Mouse (Mus musculus) liver, embryonic 16.5 days (tissue): ENCODE measurements around the gene Kcnip4. TPM values are rescaled to one million over a fixed set of nuclear protein-coding genes. Genes with fewer than 3 reads are reported as not detected.

Experiments used
- ATAC-seq: fragments of 200-750 bp; cut with Nextera tagmentation; 2 replicates; pipeline ENCODE4 v1.8.0; 2017; ENCODE audit warnings: low read depth, mild to moderate bottlenecking, moderate number of reproducible peaks, moderate library complexity
- H3K27ac ChIP-seq: fragments of 300-500 bp; sonication (generic); 2 replicates; pipeline ENCODE4 v1.5.1; 2014; ENCODE audit warnings: mild to moderate bottlenecking, low read length
- H3K27me3 ChIP-seq: fragments of 300-500 bp; sonication (generic); 2 replicates; pipeline ENCODE4 v1.6.1; 2014; ENCODE audit warnings: low read depth, low read length, mixed read lengths; ENCODE audit not compliant: control insufficient read depth, insufficient read depth
- H3K36me3 ChIP-seq: fragments of 300-500 bp; sonication (generic); 2 replicates; pipeline ENCODE4 v1.6.1; 2014; ENCODE audit warnings: mild to moderate bottlenecking; ENCODE audit not compliant: control insufficient read depth, insufficient read depth
- H3K4me1 ChIP-seq: fragments of 300-500 bp; sonication (generic); 2 replicates; pipeline ENCODE4 v1.6.1; 2014; ENCODE audit warnings: low read depth, low read length, mixed read lengths; ENCODE audit not compliant: control insufficient read depth
- H3K4me2 ChIP-seq: fragments of 300-500 bp; sonication (generic); 2 replicates; pipeline ENCODE4 v1.6.1; 2014; ENCODE audit warnings: low read depth, low read length, mixed read lengths
- H3K4me3 ChIP-seq: fragments of 300-500 bp; sonication (generic); 2 replicates; pipeline ENCODE4 v1.5.1; 2014; ENCODE audit warnings: low read depth, mild to moderate bottlenecking, low read length
- H3K9ac ChIP-seq: fragments of 300-500 bp; sonication (generic); 2 replicates; pipeline ENCODE4 v1.6.1; 2014; ENCODE audit warnings: low read depth, low read length
- H3K9me3 ChIP-seq: fragments of 300-500 bp; sonication (generic); replicated peaks from 2 replicates; pipeline ENCODE4 v1.6.1; 2016; ENCODE audit warnings: low read length; ENCODE audit not compliant: control insufficient read depth
- WGBS: fragments of 180-500 bp; shearing (Covaris S2); extraction: QIAGEN DNeasy Blood & Tissue Kit; methylation state at CpG from one replicate; pipeline ENCODE4 v1.1.7; 2014; ENCODE audit not compliant: insufficient replicate concordance; 5-methylcytosine and 5-hydroxymethylcytosine counted together
- polyA plus RNA-seq: library from polyadenylated mRNA; unstranded; fragments of >200 nt; fragmentation: Nextera tagmentation; extraction: Ambion mirVana; gene quantifications from 2 replicates; pipeline ENCODE4 v1.2.1, GENCODE M21; 2015

Kcnip4 gene
- polyA plus RNA-seq, 1 experiment from 2014 or later = 0.09 TPM

- no peaks in the 10 kb centered on the region for H3K4me1 ChIP-seq
- no peaks in the 10 kb centered on the region for H3K9me3 ChIP-seq
- no peak overlapping the region for H3K9ac ChIP-seq
- no peak for ATAC-seq
- no peak overlapping the region for H3K27ac ChIP-seq
- H3K4me2 ChIP-seq = no peak overlapping the region
- H3K36me3 ChIP-seq = no peaks in the 10 kb centered on the region
- no peak overlapping the region for H3K4me3 ChIP-seq
- no peaks in the 10 kb centered on the region for H3K27me3 ChIP-seq
These were observed 105.0 kb downstream of the Kcnip4 start for GRCm38 (mm10) chr5:49419707-49420106.

DNA sequence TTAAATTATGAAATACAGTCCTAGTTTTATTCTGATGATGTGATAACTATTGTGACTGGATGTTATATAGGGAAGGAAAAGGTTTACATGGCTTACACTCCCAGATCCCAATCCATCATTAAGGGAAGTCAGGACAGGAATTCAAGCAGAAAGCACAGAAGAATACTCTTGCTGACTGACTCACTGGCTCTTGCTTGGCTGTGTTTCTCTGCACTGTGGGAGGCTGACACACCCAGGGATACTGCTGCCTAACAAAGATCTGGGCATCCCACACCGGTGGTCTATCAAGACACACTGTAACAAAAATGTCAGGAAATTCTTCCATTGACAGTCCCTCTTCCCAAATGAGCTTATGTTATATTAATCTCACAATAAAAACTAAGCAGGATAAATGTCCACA lies 116.4 kb downstream of the Kcnip4 start:
- 56% methylated on average over 1 of the region's 1 CpGs for whole genome bisulfite sequencing
- no peaks in the 10 kb centered on the region for H3K9me3 ChIP-seq
- no peak overlapping the region for H3K4me2 ChIP-seq
- H3K36me3 ChIP-seq = no peaks in the 10 kb centered on the region
- ATAC-seq = no peak
- H3K9ac ChIP-seq = no peak overlapping the region
- H3K27me3 ChIP-seq = no peaks in the 10 kb centered on the region
- H3K27ac ChIP-seq = no peak overlapping the region
- no peak overlapping the region for H3K4me3 ChIP-seq
- H3K4me1 ChIP-seq = no peaks in the 10 kb centered on the region

DNA sequence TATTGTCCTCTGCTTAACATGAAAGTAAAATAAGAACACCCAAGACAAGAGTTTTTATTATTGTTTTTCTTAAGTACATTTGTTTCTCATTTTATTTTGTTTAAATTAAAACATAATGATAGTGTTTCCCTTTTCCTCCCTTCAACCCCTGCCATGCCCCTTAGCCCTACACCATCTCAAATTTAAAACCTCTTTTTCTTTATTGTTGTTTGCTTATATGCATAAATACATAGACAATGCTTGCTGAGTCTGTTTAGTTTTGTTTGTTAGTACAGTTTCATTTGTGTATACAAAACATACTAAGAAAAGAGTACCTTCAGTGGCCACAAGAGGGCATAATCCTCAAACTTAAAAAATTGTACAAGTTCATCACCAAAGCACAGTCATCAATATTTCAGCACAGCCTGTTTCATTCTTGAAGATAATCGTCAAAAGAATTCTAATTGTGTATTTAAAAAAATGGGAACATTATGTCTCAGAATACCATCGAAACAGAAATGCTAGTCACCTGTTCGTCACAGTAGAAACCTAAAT lies 154.1 kb downstream of the Kcnip4 start:
- H3K4me2 ChIP-seq = no peak overlapping the region
- no peak for ATAC-seq
- H3K27ac ChIP-seq = no peak overlapping the region
- H3K4me3 ChIP-seq = no peak overlapping the region
- no peaks in the 10 kb centered on the region for H3K9me3 ChIP-seq
- no peaks in the 10 kb centered on the region for H3K4me1 ChIP-seq
- H3K27me3 ChIP-seq = no peaks in the 10 kb centered on the region
- WGBS = 37% methylated on average over 3 of the region's 3 CpGs
- H3K36me3 ChIP-seq = no peaks in the 10 kb centered on the region
- H3K9ac ChIP-seq = no peak overlapping the region

DNA sequence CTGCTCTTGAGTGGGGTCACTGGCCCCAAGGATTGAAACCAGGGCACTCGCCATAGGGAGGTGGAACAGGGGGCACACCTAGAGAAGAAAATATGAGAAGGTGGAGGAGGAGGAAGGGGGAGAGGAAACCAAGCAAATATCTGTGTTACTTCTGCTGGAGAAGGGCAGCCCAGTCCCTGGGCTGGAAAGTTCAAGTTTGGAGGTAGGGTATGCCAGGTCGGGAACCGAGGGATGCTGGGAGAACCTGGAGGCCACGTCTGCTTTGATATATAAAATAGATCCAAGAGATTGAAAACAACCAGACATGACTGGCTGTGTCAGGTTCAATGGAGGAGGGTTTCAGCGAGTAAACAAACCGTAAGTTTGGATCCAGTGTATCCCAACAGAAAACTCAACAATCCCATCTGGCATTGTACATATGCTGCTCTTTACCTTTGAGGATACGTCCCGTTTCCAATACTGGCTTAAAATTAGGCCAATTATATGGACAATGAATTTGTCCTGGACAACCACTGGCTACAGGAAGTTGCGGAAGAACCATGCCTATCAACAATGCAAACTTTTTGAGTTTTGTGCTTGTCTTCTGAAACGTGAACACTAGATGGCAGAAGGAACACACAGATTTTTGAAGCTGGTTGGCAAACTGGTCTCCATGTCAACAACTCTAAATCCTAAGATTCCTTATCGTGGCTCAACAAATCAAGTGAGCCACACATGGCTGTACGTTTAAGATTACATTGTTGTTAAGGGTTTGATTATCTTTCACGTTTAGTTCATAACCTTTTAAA lies 155.9 kb downstream of the Kcnip4 start:
- Histone ChIP-seq H3K4me3 (no peak overlapping the region), H3K27me3 (no peaks in the 10 kb centered on the region), H3K9me3 (no peaks in the 10 kb centered on the region), H3K27ac (no peak overlapping the region), H3K36me3 (no peaks in the 10 kb centered on the region), H3K9ac (no peak overlapping the region), H3K4me1 (no peaks in the 10 kb centered on the region), H3K4me2 (no peak overlapping the region)
- WGBS = 35% methylated on average over 13 of the region's 13 CpGs
- ATAC-seq = no peak

DNA sequence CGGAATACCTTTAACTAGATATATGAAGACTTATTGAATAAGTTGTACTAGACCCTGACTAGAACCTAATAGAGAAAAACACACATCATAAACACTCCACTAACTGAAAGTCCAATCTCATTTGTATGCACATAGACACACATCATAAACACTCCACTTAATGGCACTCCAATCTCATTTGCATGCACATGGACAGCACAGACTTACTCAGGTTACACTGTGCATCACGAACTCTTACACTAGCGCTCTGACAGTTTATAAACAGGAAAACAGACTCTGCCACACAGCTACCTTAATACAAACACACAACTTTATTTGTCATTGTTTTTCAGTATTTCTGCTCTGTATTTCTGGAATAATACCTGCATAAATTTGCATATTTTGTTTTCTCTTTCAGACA lies 168.3 kb downstream of the Kcnip4 start:
- H3K36me3 ChIP-seq = no peaks in the 10 kb centered on the region

DNA sequence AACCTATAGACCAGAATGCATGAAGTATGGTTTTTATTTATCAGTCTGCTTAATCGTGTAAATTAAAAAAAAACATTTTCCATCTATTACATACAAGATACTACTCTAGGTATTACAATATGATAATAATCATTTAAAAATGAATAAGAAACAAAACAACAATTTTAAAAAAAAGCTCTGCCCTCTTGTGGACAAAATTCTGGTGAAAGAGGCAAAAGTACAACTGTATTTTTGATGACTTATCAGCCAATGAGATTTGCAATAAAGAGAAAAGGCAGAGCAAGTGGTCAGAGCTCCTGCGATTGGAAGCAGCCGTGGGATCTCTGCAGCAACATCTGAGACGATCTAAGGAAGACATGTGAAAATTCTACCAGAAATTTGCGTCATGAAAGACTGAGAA lies 172.6 kb downstream of the Kcnip4 start:
- no peak for ATAC-seq
- WGBS = 66% methylated on average over 5 of the region's 5 CpGs
- Histone ChIP-seq H3K36me3 (no peaks in the 10 kb centered on the region), H3K27ac (no peak overlapping the region), H3K9ac (no peak overlapping the region), H3K4me1 (no peaks in the 10 kb centered on the region), H3K9me3 (no peaks in the 10 kb centered on the region), H3K4me2 (no peak overlapping the region), H3K4me3 (no peak overlapping the region), H3K27me3 (no peaks in the 10 kb centered on the region)

More for the DNA sequence above, 168.3 kb downstream of the Kcnip4 start:
- Histone ChIP-seq H3K9ac (no peak overlapping the region), H3K4me2 (no peak overlapping the region), H3K9me3 (no peaks in the 10 kb centered on the region), H3K27ac (no peak overlapping the region), H3K4me3 (no peak overlapping the region), H3K27me3 (no peaks in the 10 kb centered on the region), H3K4me1 (no peaks in the 10 kb centered on the region)
- ATAC-seq = no peak
- WGBS = 64% methylated on average over 3 of the region's 3 CpGs

GRCm38 (mm10) chr5:49350126-49350909 lies 174.4 kb downstream of the Kcnip4 start:
- WGBS = 23% methylated on average over 4 of the region's 4 CpGs
- H3K4me1 ChIP-seq = no peaks in the 10 kb centered on the region
- no peak overlapping the region for H3K9ac ChIP-seq
- ATAC-seq = no peak
- no peak overlapping the region for H3K4me2 ChIP-seq
- no peak overlapping the region for H3K4me3 ChIP-seq
- no peaks in the 10 kb centered on the region for H3K9me3 ChIP-seq
- no peaks in the 10 kb centered on the region for H3K27me3 ChIP-seq
- no peaks in the 10 kb centered on the region for H3K36me3 ChIP-seq
- no peak overlapping the region for H3K27ac ChIP-seq

- H3K4me1 ChIP-seq = no peaks in the 10 kb centered on the region
- no peak overlapping the region for H3K27ac ChIP-seq
- H3K27me3 ChIP-seq = no peaks in the 10 kb centered on the region
- H3K9ac ChIP-seq = no peak overlapping the region
- no peaks in the 10 kb centered on the region for H3K9me3 ChIP-seq
- no peak for ATAC-seq
- H3K4me3 ChIP-seq = no peak overlapping the region
- no peaks in the 10 kb centered on the region for H3K36me3 ChIP-seq
- WGBS = 62% methylated on average over 5 of the region's 5 CpGs
- H3K4me2 ChIP-seq = no peak overlapping the region
These were observed 175.2 kb downstream of the Kcnip4 start for GRCm38 (mm10) chr5:49349541-49349940.

DNA sequence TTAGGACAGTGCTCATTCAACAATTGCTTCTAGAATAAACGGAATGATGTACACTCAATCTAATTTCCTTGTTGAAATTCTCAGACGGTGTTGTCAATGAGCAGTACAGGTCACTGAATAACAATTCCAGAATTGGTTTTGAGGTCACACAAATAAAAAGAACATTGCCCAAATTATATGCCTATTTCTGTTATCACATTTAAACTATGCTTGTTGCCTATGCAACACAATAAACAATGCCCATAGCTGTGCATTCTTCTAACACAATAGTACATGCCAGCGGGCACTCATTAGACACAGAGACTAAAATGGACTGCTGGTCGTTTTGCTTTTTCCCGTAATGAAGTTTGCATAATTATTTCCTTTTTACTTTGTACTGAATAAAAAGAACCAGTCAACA lies 176.2 kb downstream of the Kcnip4 start:
- no peak overlapping the region for H3K4me2 ChIP-seq
- WGBS = 66% methylated on average over 5 of the region's 5 CpGs

More for the DNA sequence above, 176.2 kb downstream of the Kcnip4 start:
- no peaks in the 10 kb centered on the region for H3K4me1 ChIP-seq
- H3K36me3 ChIP-seq = no peaks in the 10 kb centered on the region
- no peak for ATAC-seq
- H3K27me3 ChIP-seq = no peaks in the 10 kb centered on the region
- H3K9me3 ChIP-seq = no peaks in the 10 kb centered on the region
- no peak overlapping the region for H3K4me3 ChIP-seq
- H3K27ac ChIP-seq = no peak overlapping the region
- no peak overlapping the region for H3K9ac ChIP-seq
